Mouse (Mus musculus): ENCODE data around the gene Mthfr.
A peak's percentile ranks its signal among the peaks of the same experiment; 100 is the strongest.

Mthfr gene

DNA sequence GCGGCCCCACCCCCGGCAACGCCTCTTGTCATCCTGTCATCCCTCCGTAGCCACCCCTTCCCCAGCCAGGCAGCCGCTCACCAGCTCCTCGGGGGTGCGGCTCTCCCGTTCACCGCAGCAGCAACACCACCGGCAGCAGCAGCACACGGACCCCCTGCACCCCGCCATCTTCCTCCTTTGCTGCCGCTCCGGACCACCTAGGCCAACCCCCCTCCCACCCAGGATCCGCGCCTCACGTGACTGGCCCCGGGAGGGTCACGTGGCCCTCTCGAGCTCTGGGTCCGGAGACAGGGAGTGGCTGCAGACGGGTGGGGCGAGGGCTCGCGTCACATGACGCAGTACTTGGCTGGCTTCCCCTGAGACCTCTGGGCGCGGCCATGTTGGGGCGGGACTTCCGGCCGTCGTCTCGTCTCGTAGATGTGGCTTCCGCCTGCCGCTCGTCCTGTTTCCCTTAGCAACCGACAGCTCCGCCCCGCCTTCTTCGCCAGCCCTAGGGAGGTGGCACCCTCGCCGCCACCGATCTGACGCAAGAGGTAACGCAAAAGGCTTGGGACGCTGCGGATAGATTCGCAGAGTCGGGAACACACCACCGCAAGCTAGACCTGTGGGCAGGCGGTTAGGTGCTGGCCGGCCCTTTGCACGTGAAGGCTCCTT, at the start of gene Mthfr, which contains the start of gene Clcn6:
Gene Mthfr, plus strand, starts transcription at position 478 of the 654 bp plus-strand sequence.
Gene Clcn6, minus strand, starts transcription at position 222 of the 654 bp plus-strand sequence.
- DNase-seq, result peak; percentile 100

DNA sequence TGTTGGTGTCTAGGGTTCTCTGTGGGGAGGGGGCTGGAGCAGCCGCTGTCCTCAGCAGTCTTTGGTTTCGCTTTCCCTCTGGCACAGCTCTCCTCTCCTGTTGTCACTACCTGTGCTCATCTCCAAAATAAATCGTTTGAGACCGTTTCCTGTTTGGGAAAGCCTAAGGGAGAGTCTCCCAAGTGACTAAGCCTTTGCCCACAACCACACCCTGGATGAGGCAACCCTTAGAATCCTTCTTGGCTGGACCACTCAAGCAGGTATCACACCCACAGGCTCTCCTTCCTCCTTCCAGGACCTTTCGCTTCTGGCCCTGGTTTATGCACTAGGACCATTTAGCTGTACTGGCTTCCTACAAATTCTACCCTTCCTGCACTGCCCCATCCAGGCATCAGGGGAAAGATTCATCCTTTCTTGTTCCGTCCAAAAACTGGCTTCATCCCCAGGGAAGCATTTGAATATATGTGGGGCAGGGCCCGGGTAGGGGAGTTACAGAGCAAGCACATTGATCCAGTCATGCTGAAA, 45.2 kb upstream of the Mthfr start:
- DNase-seq, result no peak

DNA sequence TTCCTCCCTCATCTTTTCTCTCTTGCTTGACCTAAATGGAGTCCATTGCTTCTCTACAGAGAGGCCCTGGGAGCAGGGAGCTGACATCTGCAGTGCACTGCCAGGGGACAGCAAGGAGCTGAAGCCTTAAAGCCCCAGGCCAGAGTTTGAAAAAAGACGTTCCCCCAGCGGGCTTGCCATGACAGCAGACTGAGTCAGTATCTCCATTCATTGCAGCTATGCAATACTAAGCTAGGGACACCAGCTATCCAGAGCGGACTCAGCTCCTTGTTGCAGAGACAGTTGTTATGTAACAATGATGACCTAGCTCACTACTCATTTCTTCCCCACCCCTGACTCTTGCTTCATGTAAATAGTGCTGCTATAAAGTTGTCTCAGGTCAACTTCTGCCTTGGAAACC, 43.6 kb upstream of the Mthfr start:
- DNase-seq, result no peak

DNA sequence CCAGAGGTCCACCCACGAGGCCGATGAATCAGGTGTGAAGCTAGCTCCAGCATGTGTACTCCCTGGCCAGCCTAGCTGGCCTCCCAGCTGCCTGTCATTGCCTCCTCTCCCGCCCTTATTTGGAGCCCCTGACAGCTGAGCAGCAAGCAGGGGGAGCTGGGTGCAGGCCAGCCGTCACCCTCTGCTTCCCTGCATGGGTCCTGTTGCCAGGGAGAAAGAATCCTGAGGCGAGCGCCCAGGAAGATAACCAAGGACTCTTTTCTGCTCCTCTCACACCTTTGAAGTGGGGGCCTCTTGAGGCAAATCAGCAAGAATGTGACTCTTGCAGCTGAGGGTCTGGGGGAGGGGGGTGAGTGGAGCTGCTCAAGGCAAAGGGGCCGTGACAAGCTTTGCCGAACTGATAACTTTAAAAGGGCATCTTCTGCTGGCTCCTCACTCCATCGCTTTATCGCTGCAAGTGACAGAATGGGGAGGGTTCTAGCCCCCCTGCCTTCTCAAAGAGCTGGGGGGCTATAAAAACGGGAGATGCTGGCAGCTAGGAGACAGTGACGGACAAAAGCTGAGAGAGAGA, 38.6 kb upstream of the Mthfr start, which contains the start of gene Nppa:
Gene Nppa, plus strand, starts transcription at position 521 of the 571 bp plus-strand sequence.
- DNase-seq, result no peak

DNA sequence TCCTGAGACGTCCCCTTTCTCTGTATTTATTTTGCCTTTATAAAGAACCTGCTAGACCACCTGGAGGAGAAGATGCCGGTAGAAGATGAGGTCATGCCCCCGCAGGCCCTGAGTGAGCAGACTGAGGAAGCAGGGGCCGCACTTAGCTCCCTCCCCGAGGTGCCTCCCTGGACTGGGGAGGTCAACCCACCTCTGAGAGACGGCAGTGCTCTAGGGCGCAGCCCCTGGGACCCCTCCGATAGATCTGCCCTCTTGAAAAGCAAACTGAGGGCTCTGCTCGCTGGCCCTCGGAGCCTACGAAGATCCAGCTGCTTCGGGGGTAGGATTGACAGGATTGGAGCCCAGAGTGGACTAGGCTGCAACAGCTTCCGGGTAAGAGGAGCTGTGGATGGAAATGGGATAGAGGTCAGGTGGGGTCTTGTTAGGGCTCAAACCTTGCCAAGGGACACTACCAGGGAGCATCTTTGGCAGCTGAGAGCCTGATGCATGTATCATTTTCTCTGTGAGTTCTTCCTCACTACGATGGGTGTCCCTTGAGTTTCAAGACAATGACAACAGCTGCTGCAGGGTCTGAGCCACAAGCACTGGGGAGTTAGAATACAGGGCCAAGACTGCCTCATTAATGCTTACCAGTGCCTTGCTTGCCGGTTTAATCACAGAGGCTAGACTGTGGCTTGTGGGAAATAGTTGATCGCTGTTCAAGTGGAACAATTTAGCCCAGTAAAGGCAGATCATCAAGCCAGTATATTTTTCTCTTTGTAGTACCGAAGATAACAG, 37.7 kb upstream of the Mthfr start:
- DNase-seq, result no peak

DNA sequence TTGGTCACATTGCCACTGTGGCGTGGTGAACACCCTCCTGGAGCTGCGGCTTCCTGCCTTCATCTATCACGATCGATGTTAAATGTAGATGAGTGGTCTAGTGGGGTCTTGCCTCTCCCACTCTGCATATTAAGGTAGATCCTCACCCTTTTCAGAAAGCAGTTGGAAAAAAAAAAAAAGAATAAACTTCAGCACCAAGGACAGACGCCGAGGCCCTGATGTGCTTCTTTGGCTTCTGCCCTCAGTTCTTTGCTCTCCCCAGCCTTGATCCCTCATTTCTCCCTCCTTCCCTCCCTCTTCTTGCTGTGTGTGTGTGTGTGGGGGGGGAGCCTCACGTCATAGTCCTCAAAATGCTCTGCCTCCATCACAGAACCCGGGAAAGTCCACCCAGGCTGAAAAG, 37.0 kb upstream of the Mthfr start:
- DNase-seq, result no peak

DNA sequence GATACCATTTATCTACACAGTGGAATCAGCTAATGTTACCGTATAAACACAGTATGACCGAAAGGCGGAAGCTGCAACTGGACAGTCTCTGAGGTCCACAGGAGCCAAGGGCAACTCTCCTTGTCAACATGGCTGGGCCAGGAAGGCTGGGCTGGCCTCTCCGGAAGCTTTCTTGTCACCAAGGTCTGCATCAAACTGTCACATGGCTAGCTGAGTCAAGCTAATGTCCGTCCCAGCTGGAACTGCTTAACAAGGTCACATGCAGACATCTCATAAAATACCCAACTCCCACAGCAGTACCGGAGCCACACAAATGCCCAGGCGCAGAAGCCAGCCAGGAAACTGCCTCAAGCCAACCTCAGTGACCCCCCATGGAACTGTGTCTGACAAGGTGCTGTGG, 34.5 kb upstream of the Mthfr start:
- no peak for DNase-seq

DNA sequence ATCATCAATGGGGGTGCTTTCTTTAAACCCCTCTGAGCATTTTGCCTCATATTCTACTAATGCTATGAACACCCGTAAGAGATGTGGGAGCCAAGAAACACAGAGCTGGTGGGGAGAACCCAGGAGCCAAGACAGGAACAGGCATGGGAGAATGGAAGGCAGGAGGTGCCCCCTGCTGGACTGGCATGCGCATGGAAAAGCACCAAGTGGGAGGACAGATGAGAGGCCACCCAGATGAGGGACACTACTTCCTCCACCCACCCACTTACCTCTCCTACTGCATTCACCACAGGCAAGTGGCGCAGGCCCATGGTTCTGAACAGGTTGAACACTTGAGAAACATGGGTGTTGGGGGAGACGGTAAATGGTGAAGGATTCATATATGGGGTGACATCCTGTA, 30.5 kb upstream of the Mthfr start:
- peak; percentile 66 for DNase-seq

DNA sequence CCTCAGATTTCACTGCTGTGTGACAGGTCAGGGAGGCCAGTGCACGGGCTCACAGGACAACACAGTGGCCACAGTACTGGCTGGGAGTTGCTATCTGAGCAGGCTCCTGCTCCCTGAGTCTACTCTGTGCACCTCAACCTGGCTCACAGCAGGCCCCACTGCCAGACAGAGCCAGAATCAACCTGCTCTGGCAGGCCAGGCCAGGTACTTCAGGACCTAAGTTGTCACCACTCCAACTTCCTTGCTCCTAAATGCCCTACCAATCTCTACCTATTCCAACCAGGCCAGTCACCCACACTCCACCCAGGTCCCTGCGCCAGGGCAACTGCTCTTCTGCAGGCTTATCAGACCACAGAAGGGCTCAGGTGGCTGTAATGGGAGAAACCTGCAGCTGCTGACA, 29.2 kb upstream of the Mthfr start:
- DNase-seq, result peak; percentile 53

DNA sequence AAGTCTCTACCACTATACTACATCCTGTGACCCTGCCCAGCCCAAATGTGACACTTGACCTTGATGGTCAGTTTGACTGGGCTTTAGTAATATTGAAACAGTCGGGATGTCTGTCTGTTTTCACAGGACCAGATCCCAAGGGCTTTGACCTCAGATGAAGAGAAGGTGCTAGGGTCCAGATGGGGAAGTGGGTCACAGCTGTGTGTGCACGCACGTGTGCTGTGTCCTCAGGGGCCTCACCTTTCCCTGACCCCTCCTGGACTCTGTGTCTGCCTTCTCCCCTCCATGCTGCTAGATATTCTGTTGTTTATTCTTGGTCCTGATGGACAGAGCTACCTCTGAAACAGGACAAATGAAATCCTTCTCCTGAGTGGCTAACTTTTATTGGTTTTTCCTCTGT, 27.5 kb upstream of the Mthfr start:
- DNase-seq, result no peak

DNA sequence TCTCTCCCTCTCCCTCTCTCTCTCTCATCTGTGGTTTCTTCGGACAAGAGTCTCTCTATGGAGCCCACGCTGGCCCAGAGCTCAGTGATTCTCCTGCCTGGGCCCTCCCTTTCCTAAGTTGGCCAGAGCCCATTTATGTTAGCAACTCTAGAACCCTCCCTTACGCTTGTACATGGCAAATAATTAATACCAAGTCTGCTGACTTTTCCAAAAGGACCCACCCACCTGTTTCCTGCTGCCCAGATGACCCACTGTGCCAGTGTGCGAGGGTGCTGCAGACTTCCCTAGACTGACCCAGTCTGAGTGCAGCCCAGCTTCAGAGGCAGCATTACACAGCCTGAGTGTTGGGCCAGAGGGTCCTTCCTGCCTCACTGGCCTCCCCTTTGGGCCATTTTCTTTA, 26.7 kb upstream of the Mthfr start:
- DNase-seq, result no peak

DNA sequence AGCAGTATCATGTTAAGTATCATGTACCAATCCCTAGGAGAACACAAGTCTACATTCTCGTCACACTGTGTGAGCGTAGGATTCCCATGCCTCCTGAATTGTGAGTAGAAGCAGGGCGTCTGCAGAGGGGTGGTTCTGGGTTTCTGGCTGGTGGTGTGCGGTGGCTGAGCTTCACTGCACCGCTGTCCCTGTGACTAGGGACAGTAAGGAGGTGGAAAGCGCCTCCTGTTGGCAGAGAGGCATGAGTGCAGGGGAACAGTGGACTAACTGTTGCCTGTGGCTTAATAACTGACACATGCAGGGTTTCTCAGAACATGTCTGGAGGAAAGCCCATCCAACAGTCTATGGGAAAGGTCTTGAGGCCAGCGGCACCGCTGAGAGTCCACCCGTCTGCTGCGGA, 23.5 kb upstream of the Mthfr start:
- no peak for DNase-seq

DNA sequence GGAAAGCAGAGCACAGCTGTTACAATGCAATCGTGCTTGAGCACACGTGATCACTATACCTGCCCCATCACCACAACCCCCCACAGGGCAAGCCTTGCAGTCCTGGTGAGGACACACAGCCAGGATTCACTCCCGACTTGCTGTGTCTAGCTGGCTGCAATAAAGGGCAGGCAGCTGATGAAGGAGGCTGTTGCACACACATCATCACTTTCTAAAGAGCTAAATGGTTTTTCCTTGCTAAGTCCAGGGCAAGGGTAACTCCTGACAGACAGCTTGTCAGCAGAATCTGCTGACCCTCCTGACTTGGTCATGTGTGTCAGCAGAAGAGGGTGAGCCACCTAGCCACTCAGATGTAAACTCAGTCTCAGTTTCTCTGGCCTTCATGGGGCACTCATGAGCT, 21.9 kb upstream of the Mthfr start:
- peak; percentile 38 for DNase-seq

DNA sequence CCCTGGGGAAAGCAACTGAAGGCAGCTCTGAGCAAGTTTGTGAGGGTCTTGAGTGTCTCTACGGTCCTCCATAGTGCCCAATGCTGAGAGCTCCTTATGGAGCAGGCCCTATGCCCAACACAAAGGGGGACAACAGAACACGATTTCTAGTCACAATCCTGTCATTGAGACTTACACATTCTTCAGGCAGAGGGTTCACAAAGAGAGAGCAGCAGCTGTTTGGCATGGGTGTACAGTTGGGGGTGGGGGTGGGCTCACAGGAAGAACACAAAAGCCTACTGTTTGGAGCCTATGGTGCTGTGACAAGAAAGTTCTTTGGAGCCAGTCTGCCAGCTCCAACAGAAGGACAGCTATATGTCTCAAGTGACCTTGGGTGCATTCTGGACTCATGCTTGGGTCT, 20.5 kb upstream of the Mthfr start:
- DNase-seq, result no peak

DNA sequence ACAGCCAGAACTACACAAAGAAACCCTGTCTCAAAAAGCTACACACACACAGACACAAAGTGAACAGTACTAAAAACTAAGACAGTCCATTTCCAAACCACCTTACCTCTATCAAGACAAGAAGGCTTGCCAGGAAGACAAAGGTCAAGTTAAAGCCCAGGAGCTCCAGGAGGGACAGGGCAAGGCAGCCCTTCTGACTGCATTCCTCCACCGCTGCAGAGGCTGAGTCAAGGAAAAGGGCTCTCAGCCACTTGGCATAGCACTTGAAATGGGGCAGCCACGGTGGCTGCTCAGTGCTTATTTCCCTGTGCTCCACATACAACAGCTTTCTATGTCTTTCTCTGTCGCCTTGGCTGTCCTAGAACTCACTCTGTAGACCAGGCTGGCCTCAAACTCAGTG, 14.9 kb upstream of the Mthfr start:
- peak; percentile 51 for DNase-seq

DNA sequence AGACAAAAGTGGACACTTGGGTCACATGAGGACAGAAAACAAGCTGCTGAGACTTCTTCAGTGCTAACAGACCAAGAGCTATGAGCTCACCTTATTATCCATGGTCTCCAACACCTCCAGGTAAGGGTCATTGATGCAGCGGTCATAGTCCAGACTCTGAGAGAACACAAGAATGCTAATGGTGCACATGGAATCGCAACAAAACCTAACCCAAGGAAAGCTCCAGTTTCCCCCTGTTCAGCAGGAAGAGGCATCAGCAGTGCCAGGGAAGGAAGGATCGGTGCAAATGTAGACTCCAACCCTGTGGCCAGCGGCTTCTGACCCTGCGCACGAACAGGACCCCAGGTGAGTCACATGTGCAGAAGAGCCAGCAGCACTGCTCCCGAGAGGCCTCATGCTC, 9.6 kb upstream of the Mthfr start:
- peak; percentile 43 for DNase-seq

DNA sequence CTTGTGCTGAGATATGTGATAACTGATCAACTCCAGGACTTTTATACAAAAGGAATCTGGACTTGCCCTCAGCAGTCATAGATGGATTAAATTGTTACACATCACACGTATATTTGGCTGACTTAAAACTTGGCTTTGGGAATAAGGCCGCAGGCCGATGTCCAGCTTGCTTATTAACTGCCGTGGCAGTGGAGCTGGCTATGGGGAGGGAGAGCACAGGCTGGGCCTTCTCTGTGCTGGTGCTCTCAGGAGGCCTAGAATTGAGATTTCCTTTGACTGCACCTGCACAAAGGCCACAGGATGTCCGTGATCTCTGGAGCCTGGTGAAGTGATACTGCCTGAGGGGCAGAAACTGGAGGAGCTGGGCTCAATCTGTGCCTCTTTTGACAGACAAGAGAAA, 8.4 kb upstream of the Mthfr start:
- peak; percentile 57 for DNase-seq

DNA sequence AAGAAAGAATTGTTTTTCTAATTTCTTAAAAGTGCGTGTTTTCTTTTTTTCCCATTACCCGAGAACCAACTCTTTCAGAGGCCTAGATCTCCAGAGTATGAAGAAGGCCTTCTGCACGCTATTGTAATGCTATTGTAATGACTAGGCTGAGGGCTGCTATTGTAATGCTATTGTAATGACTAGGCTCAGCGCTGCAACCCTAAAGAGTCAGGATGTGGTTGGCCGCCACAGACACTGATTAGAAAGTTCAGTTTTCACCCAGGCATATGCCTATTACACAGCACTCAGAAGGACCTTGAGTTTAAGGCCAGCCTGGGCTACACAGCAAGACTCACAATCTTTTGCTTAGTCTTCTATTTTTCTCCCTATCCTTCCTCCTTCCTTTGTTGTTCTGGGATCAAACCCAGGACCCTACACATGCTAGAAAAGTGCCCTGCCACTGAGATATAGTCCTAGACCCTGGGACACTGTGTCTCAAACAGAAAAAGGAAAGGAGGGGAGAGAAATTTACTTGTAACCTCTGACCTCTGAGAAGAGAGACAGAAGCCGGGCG, 4.9 kb upstream of the Mthfr start:
- DNase-seq, result no peak

DNA sequence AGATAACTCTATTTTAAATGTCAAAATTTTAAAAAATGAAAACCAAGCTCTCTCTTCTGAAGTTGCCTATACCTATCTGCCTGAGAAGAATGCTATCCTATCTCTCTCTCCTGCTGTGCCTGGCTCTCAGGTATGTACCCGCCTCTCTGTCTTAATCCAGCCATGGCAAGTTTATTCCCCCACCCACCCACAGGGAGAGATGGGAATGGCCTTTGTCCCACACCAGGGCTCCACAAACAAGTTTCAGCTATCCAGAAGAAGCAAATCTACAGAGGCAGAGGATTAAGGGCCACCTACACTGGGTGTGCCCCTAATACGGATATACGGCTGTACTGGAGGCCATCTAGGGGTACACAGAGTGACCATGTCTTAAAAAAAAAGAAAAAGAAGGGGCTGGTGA, 3.4 kb upstream of the Mthfr start:
- DNase-seq, result no peak

DNA sequence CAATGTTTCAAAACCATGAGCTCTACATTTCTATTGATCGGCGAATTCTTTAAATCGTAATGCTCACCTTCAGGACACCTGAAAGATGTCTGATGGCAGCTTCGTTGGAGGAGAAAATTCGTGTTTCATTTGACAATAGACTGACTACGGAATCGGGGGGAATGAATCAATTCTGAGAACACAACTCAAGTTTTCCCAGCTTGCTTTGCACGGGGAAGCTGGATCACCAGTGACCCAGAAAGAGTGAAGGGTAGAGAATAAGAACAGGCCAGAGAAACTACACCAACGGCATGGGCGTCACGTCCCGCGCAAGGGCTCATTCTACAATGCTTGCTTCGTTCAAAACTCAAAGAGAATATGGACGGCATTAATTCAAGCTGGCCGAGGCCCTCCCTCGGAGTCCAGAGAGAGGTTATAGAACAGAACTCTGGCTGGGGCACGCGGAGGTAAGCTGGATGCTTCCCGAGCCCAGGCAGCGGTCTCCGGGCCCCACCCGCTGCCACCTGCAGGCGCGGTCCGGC, 738 bp upstream of the Mthfr start:
- no peak for DNase-seq

DNA sequence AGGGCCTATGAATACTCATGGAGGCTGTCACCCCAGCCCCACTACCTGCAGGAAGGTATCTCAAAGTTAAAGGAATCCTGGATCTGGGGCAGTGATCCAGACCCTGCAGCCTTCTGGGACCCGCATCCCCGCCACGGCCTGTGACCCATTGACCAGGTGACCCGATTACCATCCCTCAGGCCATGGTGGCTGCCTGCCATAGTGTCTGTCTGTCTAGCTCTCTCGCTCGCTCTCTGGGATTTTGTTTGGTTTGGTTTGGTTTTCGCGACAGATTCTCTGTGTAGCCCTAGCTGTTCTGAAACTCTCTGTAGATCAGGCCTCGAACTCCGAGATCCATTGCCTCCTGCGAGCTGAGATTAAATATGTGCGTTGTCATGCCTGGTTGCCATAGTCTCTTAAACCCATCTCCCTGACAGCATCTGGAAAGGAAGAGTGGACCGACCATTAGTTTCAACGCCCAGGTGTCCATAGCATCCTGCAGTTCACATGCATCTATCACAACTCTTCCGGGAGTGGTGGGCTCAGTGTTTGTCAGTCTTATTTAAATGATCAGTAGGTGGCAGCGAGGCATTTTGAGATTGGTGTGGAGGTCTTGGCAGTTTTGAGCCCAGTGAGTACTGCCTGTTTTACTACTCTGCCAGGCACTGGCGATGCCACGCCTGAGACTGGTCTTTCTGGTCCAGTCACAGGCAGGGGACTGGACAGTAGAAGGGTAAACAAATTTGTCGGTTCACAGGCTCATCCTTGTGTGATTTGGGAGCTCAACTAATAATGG, 564 bp downstream of the Mthfr start:
- DNase-seq, result no peak

DNA sequence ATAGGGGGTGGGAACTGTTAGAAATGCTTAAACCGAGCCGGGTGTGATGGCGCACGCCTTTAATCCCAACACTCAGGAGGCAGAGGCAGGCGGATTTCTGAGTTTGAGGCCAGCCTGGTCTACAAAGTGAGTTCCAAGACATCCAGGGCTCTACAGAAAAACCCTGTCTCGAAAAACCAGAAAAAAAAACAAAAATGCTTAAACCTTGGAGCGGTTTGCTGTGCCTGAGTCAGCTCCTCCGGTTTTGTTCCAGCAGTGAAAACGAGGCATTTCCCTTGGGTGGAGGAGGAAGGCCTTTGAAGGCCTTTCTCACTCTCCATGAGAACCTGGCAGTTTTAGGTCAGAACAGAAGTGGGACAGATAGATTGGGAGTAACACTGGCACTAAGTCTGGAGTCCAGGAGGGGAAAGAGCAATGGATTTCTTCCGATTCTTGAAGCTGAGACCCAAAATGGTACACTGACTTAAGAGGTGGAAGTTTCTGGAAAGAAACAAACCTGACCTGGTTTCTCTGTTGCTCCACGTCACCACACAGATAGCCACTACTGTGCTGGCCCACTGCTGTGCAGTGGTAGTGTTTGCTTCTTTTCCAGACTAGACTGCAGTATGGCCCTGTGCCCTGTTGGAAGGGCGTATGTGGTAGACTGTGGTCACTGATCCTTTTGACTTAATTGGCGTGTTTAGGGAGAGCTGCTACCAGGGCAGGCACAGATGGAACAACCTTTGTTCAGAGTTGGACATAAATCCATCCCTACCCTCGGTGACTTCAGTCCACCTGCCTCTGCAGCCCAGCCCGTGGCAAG, 1.4 kb downstream of the Mthfr start:
- no peak for DNase-seq
